29 mouse cellular contexts compared by ENCODE assay signal in genomic region chr19:23922601-23923000, GRCm38 (mm10).
DNase-seq lines count a peak whose midpoint lies in the region; ATAC-seq and TF ChIP-seq lines count a peak whose summit lies in the region.
"Had no signal": no experiment of that assay in that cellular context is flagged by ENCODE, and none has a peak within 500 bp of the region (broad histone marks: within the 10 kb centered on the region; RNA-seq: fewer than 3 reads in every experiment).

No protein-coding gene starts in this region.

- DNase-seq in frontal cortex, postnatal 14 days (ENCODE audit: low spot score in 2 of 2), result no peak
- peak in 1 of 2 experiments; percentile 22 for DNase-seq in left cerebral cortex, adult 2 months (ENCODE audit: extremely low spot score in 1 of 2, low spot score in 2 of 2)
- DNase-seq in left cerebral cortex, postnatal 4 days, result no peak
- peak; percentile 49 for DNase-seq in right cerebral cortex, adult 18-20 months
- no peak for DNase-seq in right cerebral cortex, postnatal 4 days
- peak; percentile 58 for DNase-seq in telencephalon, adult 2 months (ENCODE audit: low read depth, low spot score)
- no peak for DNase-seq in spleen, adult 12 weeks (ENCODE audit: low spot score)
- DNase-seq: adrenal gland, adult 8-10 months; adrenal gland, postnatal 14 days; adrenal gland, postnatal 36 days; B cell, adult 2 months; cerebellum, adult 11 months; cerebellum, adult 18-20 months; cerebellum, adult 8-10 months; cerebellum, adult 9-11 months; cerebellum, postnatal 14 days; cerebellum, postnatal 36 days; embryo, embryonic 11 days had no signal

- no peak overlapping the region for H3K4me3 ChIP-seq in left cerebral cortex, adult 2 months
- H3K4me3 ChIP-seq: embryonic facial prominence, embryonic 13.5 days; embryonic facial prominence, embryonic 15.5 days; erythroblast, embryonic 14.5 days; forebrain, embryonic 10.5 days; forebrain, embryonic 12.5 days had no signal

- TF ChIP-seq CTCF in left cerebral cortex, adult 2 months (IDR thresholded peaks at IDR 0.05), result no peak

- ATAC-seq in frontal cortex, adult (ENCODE audit: low TSS enrichment), result peak; percentile 86
- ATAC-seq: activated CD4-positive, CD25-positive, alpha-beta regulatory T cell, adult 4 months; CD4-positive, CD25-positive, alpha-beta regulatory T cell, adult 4 months; forebrain, embryonic 14.5 days; forebrain, embryonic 16.5 days; Patski had no signal

- intact Hi-C loops in left cerebral cortex, adult 2 months (cut with DNase I), result loop anchor here (5.0 kb wide), 1 partner anchor 60 kb away; no protein-coding TSS in a partner anchor
- intact Hi-C loops in left cerebral cortex, postnatal 4 days (cut with DNase I), result no loop called here

- peak overlapping the region; percentile 56 for H3K27ac ChIP-seq in left cerebral cortex, adult 2 months
- H3K27ac ChIP-seq: embryonic facial prominence, embryonic 13.5 days; embryonic facial prominence, embryonic 15.5 days; forebrain, embryonic 12.5 days had no signal

Comparison
In these comparisons a context has a peak if more than half of its experiments do, and no peak if none do; other contexts are left out.
1. DNase-seq: peak in right cerebral cortex, adult 18-20 months (single experiment) and telencephalon, adult 2 months (single experiment); none in frontal cortex, postnatal 14 days (0 of 2), left cerebral cortex, postnatal 4 days (single experiment), right cerebral cortex, postnatal 4 days (single experiment) and spleen, adult 12 weeks (single experiment).